In genomic region chr2:20615948-20616347, GRCm38 (mm10) we compare ENCODE assay signal across 9 mouse cellular contexts.
DNase-seq lines count a peak whose midpoint lies in the region; ATAC-seq and TF ChIP-seq lines count a peak whose summit lies in the region.
"Had no signal": no experiment of that assay in that cellular context is flagged by ENCODE, and none has a peak within 500 bp of the region (broad histone marks: within the 10 kb centered on the region; RNA-seq: fewer than 3 reads in every experiment).

No protein-coding gene starts in this region.

- intact Hi-C loops in heart, adult 2 months (cut with DNase I) = loop anchor here (2.0 kb wide), 2 partner anchors 97 to 339 kb away; no protein-coding TSS in a partner anchor

- TF ChIP-seq CTCF in heart, adult 2 months (IDR thresholded peaks at IDR 0.05) = peak; percentile 96; the same call in 1 of the 2 replicates
- peak; percentile 6; the same call in 1 of the 2 replicates for TF ChIP-seq CTCF in testis, adult 2 months (IDR thresholded peaks at IDR 0.05; ENCODE audit: control insufficient read depth, insufficient read depth, insufficient replicate concordance, low read depth, low read length)

- no peak for TF ChIP-seq EP300 in heart, adult 2 months (IDR thresholded peaks at IDR 0.05; ENCODE audit: insufficient read depth, low read depth, low read length)

- no peaks in the 10 kb centered on the region for H3K79me2 ChIP-seq in heart, adult 2 months (replicated peaks; ENCODE audit: control insufficient read depth, insufficient read depth, low read length)

- DNase-seq in heart, adult 2 months = peak; percentile 22 to 59
- DNase-seq in urinary bladder, postnatal 25 days (ENCODE audit: low spot score) = peak; percentile 42
- no peak for DNase-seq in urinary bladder, postnatal 10 days (ENCODE audit: low spot score)
- DNase-seq in embryo, embryonic 9.5 days (ENCODE audit: extremely low spot score) = peak; percentile 20
- peak; percentile 23 to 41 for DNase-seq in layer of hippocampus, postnatal 14 days (ENCODE audit: low spot score in 2 of 2)
- no peak for DNase-seq in T-cell, adult 2 months (ENCODE audit: low spot score)

- H3K4me2 ChIP-seq in heart, embryonic 11.5 days = no peak overlapping the region
- H3K4me2 ChIP-seq: neural tube, embryonic 13.5 days had no signal

- H3K36me3 ChIP-seq in heart, adult 2 months (ENCODE audit: control insufficient read depth, insufficient read depth, low read length) = no peaks in the 10 kb centered on the region; the same call in 1 of the 2 replicates
- no peaks in the 10 kb centered on the region for H3K36me3 ChIP-seq in heart, embryonic 11.5 days (ENCODE audit: control insufficient read depth, insufficient read depth, low read length)
- H3K36me3 ChIP-seq in testis, adult 2 months (ENCODE audit: control insufficient read depth, insufficient read depth, low read length) = no peaks in the 10 kb centered on the region
- H3K36me3 ChIP-seq: neural tube, embryonic 13.5 days had no signal

- no peaks in the 10 kb centered on the region for H3K27me3 ChIP-seq in heart, adult 2 months (ENCODE audit: control insufficient read depth, insufficient read depth, low read length)
- H3K27me3 ChIP-seq in heart, embryonic 11.5 days (ENCODE audit: control insufficient read depth, insufficient read depth, low read length) = no peaks in the 10 kb centered on the region
- H3K27me3 ChIP-seq in testis, adult 2 months (ENCODE audit: control insufficient read depth, insufficient read depth, low read length) = no peaks in the 10 kb centered on the region
- H3K27me3 ChIP-seq: neural tube, embryonic 13.5 days had no signal

- H3K4me1 ChIP-seq in heart, adult 2 months (ENCODE audit: control insufficient read depth, insufficient read depth, low read length) = no peaks in the 10 kb centered on the region; the same call in none of the 2 replicates
- peaks cover 3% of the 10 kb centered on the region; the same call in 1 of the 2 replicates for H3K4me1 ChIP-seq in heart, embryonic 11.5 days (ENCODE audit: control insufficient read depth, insufficient read depth, low read length)
- peaks cover 2% of the 10 kb centered on the region; the same call in 1 of the 2 replicates for H3K4me1 ChIP-seq in testis, adult 2 months (ENCODE audit: control insufficient read depth, insufficient read depth, low read length)
- H3K4me1 ChIP-seq: neural tube, embryonic 13.5 days had no signal

- H3K9me3 ChIP-seq in heart, embryonic 11.5 days (replicated peaks; ENCODE audit: control insufficient read depth, low read length) = no peaks in the 10 kb centered on the region
- H3K9me3 ChIP-seq: neural tube, embryonic 13.5 days had no signal

- ATAC-seq in heart, embryonic 11.5 days (replicated peaks; ENCODE audit: insufficient number of reproducible peaks, low FRiP score, low TSS enrichment) = no peak

- no peak for TF ChIP-seq POLR2A in heart, adult 2 months (IDR thresholded peaks at IDR 0.05; ENCODE audit: insufficient read depth, low read depth, low read length)
- TF ChIP-seq POLR2A in testis, adult 2 months (IDR thresholded peaks at IDR 0.05; ENCODE audit: control insufficient read depth, low read depth, low read length) = no peak

- no peak overlapping the region for H3K9ac ChIP-seq in heart, adult 2 months (ENCODE audit: low read depth, low read length)
- no peak overlapping the region for H3K9ac ChIP-seq in heart, embryonic 11.5 days (ENCODE audit: low read depth, low read length)
- H3K9ac ChIP-seq: neural tube, embryonic 13.5 days had no signal

- no peak overlapping the region for H3K27ac ChIP-seq in heart, adult 2 months
- no peak overlapping the region for H3K27ac ChIP-seq in heart, embryonic 11.5 days (ENCODE audit: low read depth, low read length)
- no peak overlapping the region for H3K27ac ChIP-seq in testis, adult 2 months (ENCODE audit: control insufficient read depth, insufficient read depth, low read depth, low read length)
- H3K27ac ChIP-seq: neural tube, embryonic 13.5 days had no signal

- H3K4me3 ChIP-seq in heart, adult 2 months = no peak overlapping the region
- no peak overlapping the region for H3K4me3 ChIP-seq in heart, embryonic 11.5 days (ENCODE audit: low read depth, low read length)
- no peak overlapping the region for H3K4me3 ChIP-seq in testis, adult 2 months (ENCODE audit: control insufficient read depth, low read depth, low read length)
- H3K4me3 ChIP-seq: neural tube, embryonic 13.5 days had no signal

- 68% methylated on average over 1 of the region's 1 CpGs for WGBS in heart, adult 2 months
- WGBS in heart, embryonic 11.5 days (ENCODE audit: insufficient replicate concordance) = 76% methylated on average over 1 of the region's 1 CpGs

Comparison
In these comparisons a context has a peak if more than half of its experiments do, and no peak if none do; other contexts are left out.
1. DNase-seq: peak in heart, adult 2 months (2 of 2), urinary bladder, postnatal 25 days (single experiment), embryo, embryonic 9.5 days (single experiment) and layer of hippocampus, postnatal 14 days (2 of 2); none in urinary bladder, postnatal 10 days (single experiment) and T-cell, adult 2 months (single experiment).